Mouse (Mus musculus) heart, embryonic 12.5 days (tissue): ENCODE data around the gene Habp2. TPM values are rescaled to one million over a fixed set of nuclear protein-coding genes. Genes with fewer than 3 reads are reported as not detected.

Experiments
- ATAC-seq: fragments of 200-750 bp; cut with Nextera tagmentation; 2 replicates; pipeline ENCODE4 v1.8.0; 2017; ENCODE audit warnings: moderate TSS enrichment, moderate library complexity; ENCODE audit not compliant: insufficient number of reproducible peaks, low FRiP score
- H3K27ac ChIP-seq: fragments of 300-500 bp; sonication (generic); 2 replicates; pipeline ENCODE4 v1.5.1; 2016; ENCODE audit warnings: mild to moderate bottlenecking, moderate library complexity; ENCODE audit not compliant: poor library complexity, severe bottlenecking
- H3K27me3 ChIP-seq: fragments of 300-500 bp; sonication (generic); replicated peaks from 2 replicates; pipeline ENCODE4 v1.6.1; 2016; ENCODE audit warnings: mild to moderate bottlenecking, moderate library complexity
- H3K36me3 ChIP-seq: fragments of 300-500 bp; sonication (generic); 2 replicates; pipeline ENCODE4 v1.6.1; 2016; ENCODE audit warnings: mild to moderate bottlenecking, moderate library complexity
- H3K4me1 ChIP-seq: fragments of 300-500 bp; sonication (generic); replicated peaks from 2 replicates; pipeline ENCODE4 v1.6.1; 2016; ENCODE audit warnings: mild to moderate bottlenecking
- H3K4me2 ChIP-seq: fragments of 300-500 bp; sonication (generic); 2 replicates; pipeline ENCODE4 v1.6.1; 2016; ENCODE audit warnings: mild to moderate bottlenecking, moderate library complexity
- H3K4me3 ChIP-seq: fragments of 300-500 bp; sonication (generic); 2 replicates; pipeline ENCODE4 v1.5.1; 2016; ENCODE audit warnings: mild to moderate bottlenecking
- H3K9ac ChIP-seq: fragments of 300-500 bp; sonication (generic); 2 replicates; pipeline ENCODE4 v1.6.1; 2016; ENCODE audit warnings: mild to moderate bottlenecking, moderate library complexity
- H3K9me3 ChIP-seq: fragments of 300-500 bp; sonication (generic); replicated peaks from 2 replicates; pipeline ENCODE4 v1.6.1; 2016; ENCODE audit warnings: mild to moderate bottlenecking, moderate library complexity
- WGBS: fragments of 180-500 bp; shearing (Covaris S2); methylation state at CpG from one replicate; pipeline ENCODE4 v1.1.7; 2016; 5-methylcytosine and 5-hydroxymethylcytosine counted together
- polyA plus RNA-seq: library from polyadenylated mRNA; unstranded; fragments of >200 nt; fragmentation: Nextera tagmentation; extraction: Ambion mirVana; gene quantifications from 2 replicates; pipeline ENCODE4 v1.2.1, GENCODE M21; 2016

Gene Habp2
- polyA plus RNA-seq, 1 experiment from 2014 or later, result 1.9 TPM

DNA sequence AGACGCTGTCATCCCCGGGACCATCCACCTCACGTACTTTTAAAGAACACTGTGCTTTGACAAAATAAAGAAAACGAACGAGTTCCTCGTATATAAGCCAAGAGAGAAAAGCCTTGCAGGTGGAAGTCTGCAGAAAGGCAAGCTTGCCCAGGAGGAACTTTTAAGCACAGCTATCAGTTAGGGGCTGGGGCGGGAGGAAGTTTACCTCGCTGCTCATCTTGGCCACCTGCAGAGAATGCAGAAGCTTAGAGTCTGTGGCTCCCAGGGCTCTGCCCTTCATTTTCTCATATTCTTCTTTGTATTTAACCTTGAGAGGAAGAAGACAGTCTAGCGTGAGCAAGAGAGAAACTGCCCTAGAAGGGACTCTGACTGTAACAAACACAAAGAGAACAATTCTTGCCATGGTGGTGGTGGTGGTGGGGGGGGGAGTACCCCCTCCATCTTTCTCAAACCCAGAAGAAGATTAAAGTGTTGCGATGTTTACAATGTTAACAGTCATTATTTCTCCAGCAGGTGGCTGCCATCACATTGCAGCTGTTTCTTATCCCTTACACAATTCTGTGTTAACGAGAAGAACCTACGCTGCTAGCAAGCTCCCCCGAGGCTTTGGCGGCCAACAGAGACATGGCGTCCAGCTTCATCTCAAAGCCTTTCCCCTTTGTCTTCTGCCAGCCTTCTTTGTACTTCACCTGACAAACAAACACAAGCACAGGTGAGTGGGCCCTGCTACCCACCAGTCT, 77.0 kb downstream of the Habp2 start:
- Histone ChIP-seq H3K9ac (no peak overlapping the region), H3K27me3 (no peaks in the 10 kb centered on the region), H3K9me3 (no peaks in the 10 kb centered on the region), H3K4me1 (no peaks in the 10 kb centered on the region), H3K36me3 (peaks cover 57% of the 10 kb centered on the region), H3K4me3 (no peak overlapping the region), H3K4me2 (no peak overlapping the region), H3K27ac (no peak overlapping the region)
- ATAC-seq, result no peak
- 66% methylated on average over 15 of the region's 15 CpGs for WGBS

DNA sequence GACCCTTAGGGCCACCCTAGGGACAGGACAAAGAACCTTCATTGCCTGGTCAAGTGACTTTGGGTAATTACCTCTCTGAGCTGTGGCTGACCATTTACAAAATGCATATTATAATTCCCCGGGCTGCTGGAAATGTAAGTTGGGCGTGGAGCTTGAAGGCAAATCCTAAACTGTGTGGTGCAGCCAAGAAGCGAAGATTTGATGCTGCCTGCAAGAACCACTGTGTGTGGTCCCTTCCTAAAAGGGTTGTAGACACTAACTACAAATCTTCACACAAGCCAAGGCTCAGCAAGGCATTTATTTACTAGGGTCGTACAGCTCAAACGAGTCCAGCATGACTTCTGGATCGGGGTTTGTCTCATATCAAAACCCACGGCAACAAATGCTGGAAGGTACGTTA, 77.6 kb downstream of the Habp2 start:
- Histone ChIP-seq H3K36me3 (peaks cover 64% of the 10 kb centered on the region), H3K9ac (no peak overlapping the region), H3K4me3 (no peak overlapping the region), H3K9me3 (no peaks in the 10 kb centered on the region), H3K27ac (no peak overlapping the region), H3K4me2 (no peak overlapping the region), H3K27me3 (no peaks in the 10 kb centered on the region), H3K4me1 (no peaks in the 10 kb centered on the region)
- no peak for ATAC-seq
- WGBS, result 88% methylated on average over 8 of the region's 8 CpGs

DNA sequence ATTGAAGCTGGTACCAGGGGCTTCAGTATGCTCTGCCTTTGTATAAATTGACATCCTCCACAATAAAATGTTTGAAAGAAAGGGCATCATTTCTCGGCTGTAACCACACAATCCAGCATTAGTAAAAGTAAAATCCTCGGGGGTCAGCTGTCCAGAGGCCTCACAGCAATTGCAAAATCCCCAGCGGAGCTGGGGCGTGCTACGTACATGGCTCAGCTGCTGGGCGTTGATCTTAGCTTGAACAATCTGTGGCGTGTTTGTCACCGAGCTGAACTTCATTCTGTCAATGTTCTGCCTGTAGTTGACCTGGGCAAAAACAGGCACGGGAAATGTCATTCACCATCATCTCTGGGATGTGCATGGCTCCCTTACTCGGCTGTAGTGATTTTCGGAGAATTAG, 79.2 kb downstream of the Habp2 start:
- H3K27ac ChIP-seq, result no peak overlapping the region
- no peaks in the 10 kb centered on the region for H3K9me3 ChIP-seq
- H3K36me3 ChIP-seq, result peaks cover 59% of the 10 kb centered on the region
- no peak for ATAC-seq
- H3K4me1 ChIP-seq, result no peaks in the 10 kb centered on the region
- no peak overlapping the region for H3K9ac ChIP-seq
- H3K27me3 ChIP-seq, result no peaks in the 10 kb centered on the region
- H3K4me2 ChIP-seq, result no peak overlapping the region
- WGBS, result 83% methylated on average over 11 of the region's 11 CpGs
- no peak overlapping the region for H3K4me3 ChIP-seq

DNA sequence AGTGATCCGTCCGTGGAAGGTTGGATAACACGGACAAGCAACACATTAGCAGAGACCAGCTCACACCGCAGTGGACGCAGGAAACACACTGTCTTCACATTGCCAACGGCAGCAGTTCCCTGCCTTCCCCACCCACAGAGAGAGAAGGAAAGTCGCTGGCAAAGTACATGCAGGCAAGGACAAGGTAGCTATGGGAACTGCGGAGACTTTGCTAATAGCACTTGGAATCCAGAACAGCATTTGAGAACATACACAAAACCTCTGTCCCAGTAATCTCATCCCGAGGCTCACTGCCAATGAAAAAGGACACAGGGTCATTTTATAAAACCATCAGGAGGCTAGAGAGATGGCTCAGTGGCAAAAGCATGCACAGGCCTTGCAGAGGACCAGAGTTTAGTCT, 79.7 kb downstream of the Habp2 start:
- WGBS, result 77% methylated on average over 9 of the region's 9 CpGs
- H3K4me2 ChIP-seq, result no peak overlapping the region
- H3K27me3 ChIP-seq, result no peaks in the 10 kb centered on the region
- H3K36me3 ChIP-seq, result peaks cover 56% of the 10 kb centered on the region
- H3K4me3 ChIP-seq, result no peak overlapping the region
- ATAC-seq, result no peak
- H3K9ac ChIP-seq, result no peak overlapping the region
- no peaks in the 10 kb centered on the region for H3K4me1 ChIP-seq
- H3K27ac ChIP-seq, result no peak overlapping the region
- H3K9me3 ChIP-seq, result no peaks in the 10 kb centered on the region

DNA sequence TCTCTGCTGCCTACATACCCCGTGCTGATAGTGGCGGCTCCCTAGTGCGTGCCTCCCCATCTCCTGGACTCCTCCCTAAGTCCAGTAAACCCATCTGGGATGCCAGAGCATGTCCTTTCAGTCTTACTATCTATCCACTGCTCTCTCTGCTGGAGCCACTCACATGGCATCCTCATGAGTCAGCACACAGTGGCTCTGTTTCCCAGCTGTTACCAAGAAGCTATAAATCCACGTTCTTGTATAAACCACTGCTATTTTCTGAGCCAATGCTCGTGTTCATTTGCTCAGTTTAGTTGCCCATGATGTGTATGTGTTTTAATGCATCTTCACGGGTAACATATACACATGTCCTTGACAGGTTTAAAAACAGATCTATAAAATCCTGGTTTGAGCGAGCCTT, 80.8 kb downstream of the Habp2 start:
- 82% methylated on average over 7 of the region's 7 CpGs for WGBS
- ATAC-seq, result no peak
- H3K4me1 ChIP-seq, result no peaks in the 10 kb centered on the region
- H3K9ac ChIP-seq, result no peak overlapping the region
- no peaks in the 10 kb centered on the region for H3K27me3 ChIP-seq
- peaks cover 48% of the 10 kb centered on the region for H3K36me3 ChIP-seq
- H3K9me3 ChIP-seq, result no peaks in the 10 kb centered on the region
- no peak overlapping the region for H3K4me3 ChIP-seq
- H3K27ac ChIP-seq, result no peak overlapping the region
- no peak overlapping the region for H3K4me2 ChIP-seq

DNA sequence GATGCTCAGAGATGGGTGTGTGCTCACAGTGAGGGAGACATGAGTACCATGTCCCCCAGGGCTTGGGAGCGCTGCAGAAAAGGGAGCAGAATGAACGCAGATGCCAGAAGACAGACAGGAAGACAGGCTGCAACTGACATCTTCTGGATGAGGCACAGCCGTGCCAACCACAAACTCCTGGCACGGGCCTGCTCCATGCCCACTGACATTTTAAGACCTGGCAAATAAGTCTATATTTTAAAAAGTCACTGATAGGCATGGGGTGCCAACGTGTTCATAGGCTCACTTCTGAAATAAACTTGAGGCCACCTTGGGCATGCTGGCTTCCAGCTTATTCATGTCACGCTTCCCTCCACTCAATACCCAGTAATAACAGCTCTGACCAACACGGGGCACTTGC, 82.0 kb downstream of the Habp2 start:
- no peak for ATAC-seq
- Histone ChIP-seq H3K4me3 (no peak overlapping the region), H3K4me1 (no peaks in the 10 kb centered on the region), H3K9ac (no peak overlapping the region), H3K4me2 (no peak overlapping the region), H3K27me3 (no peaks in the 10 kb centered on the region), H3K9me3 (no peaks in the 10 kb centered on the region), H3K36me3 (peaks cover 38% of the 10 kb centered on the region), H3K27ac (no peak overlapping the region)
- WGBS, result 87% methylated on average over 7 of the region's 7 CpGs

Other genes starting within 250 kb of the Habp2 start
- gene Nrap, start 102.9 kb downstream of the Habp2 start, polyA plus RNA-seq, result 23.2 and 26.3 TPM in 2 replicates
- gene Casp7, start 110.0 kb downstream of the Habp2 start, polyA plus RNA-seq, result 31.6 and 33.9 TPM in 2 replicates
- not detected in 2 replicates for gene Plekhs1, start 174.5 kb downstream of the Habp2 start, polyA plus RNA-seq